Mouse (Mus musculus) heart, adult 8-10 months (tissue): ENCODE data around the gene Ccna1. TPM values are rescaled to one million over a fixed set of nuclear protein-coding genes. Genes with fewer than 3 reads are reported as not detected.

ENCODE experiments used
- DNase-seq: peaks from one replicate; pipeline ENCODE4 v3.0.0; 2022; ENCODE audit warnings: low spot score
- total RNA-seq, 4 experiments: library from RNA; stranded (reverse); gene quantifications; 2 replicates each; pipeline ENCODE4 v1.2.4; 2022

Ccna1 gene
- total RNA-seq, 4 experiments from 2014 or later: not detected

GRCm38 (mm10) chr3:55065738-55066665 is 10.7 kb upstream of the Ccna1 start:
- DNase-seq: no peak

GRCm38 (mm10) chr3:55064396-55064795 is 9.1 kb upstream of the Ccna1 start:
- DNase-seq: peak; percentile 71

GRCm38 (mm10) chr3:55062653-55063052 is 7.4 kb upstream of the Ccna1 start:
- DNase-seq: no peak

GRCm38 (mm10) chr3:55056376-55056775 is 1.1 kb upstream of the Ccna1 start:
- no peak for DNase-seq

- DNase-seq: no peak
Measured at GRCm38 (mm10) chr3:55055747-55056120, 433 bp upstream of the Ccna1 start.

- no peak for DNase-seq
Measured at GRCm38 (mm10) chr3:55054231-55054630, 1.1 kb downstream of the Ccna1 start.

- peak; percentile 13 for DNase-seq
Measured at GRCm38 (mm10) chr3:55044601-55045370, 10.5 kb downstream of the Ccna1 start.

GRCm38 (mm10) chr3:55037608-55038007 is 17.7 kb downstream of the Ccna1 start:
- DNase-seq: no peak

- DNase-seq: peak; percentile 33
Measured at GRCm38 (mm10) chr3:55027271-55027840, 27.9 kb downstream of the Ccna1 start.

- DNase-seq: no peak
Measured at GRCm38 (mm10) chr3:55025502-55025901, 29.8 kb downstream of the Ccna1 start.

GRCm38 (mm10) chr3:55023347-55023746 is 32.0 kb downstream of the Ccna1 start:
- DNase-seq: no peak

GRCm38 (mm10) chr3:55022247-55022646 is 33.1 kb downstream of the Ccna1 start:
- DNase-seq: no peak

- DNase-seq: no peak
Measured at GRCm38 (mm10) chr3:55012536-55012935, 42.8 kb downstream of the Ccna1 start.

GRCm38 (mm10) chr3:55011681-55012080 is 43.6 kb downstream of the Ccna1 start:
- DNase-seq: no peak

- DNase-seq: no peak
Measured at GRCm38 (mm10) chr3:55008965-55009741, 46.1 kb downstream of the Ccna1 start.

GRCm38 (mm10) chr3:55004036-55004435 is 51.3 kb downstream of the Ccna1 start:
- no peak for DNase-seq

GRCm38 (mm10) chr3:55001677-55002076 is 53.6 kb downstream of the Ccna1 start:
- no peak for DNase-seq
